Mouse (Mus musculus) small intestine, adult 2 months (tissue): ENCODE data around the gene Wfdc12.
"Not testable (repeated sequence)": the region's sequence is repeated elsewhere in the genome, so short reads cannot be mapped to it uniquely, and the experiment has no call there.

Source experiments
- CTCF ChIP-seq: fragments of 200-500 bp; IDR thresholded peaks from 2 replicates; pipeline ENCODE4 v1.5.1; 2012; ENCODE audit warnings: low read depth, mild to moderate bottlenecking, control low read depth, inconsistent platforms, low read length, moderate library complexity, mixed read lengths; ENCODE audit not compliant: insufficient replicate concordance, insufficient read length; ENCODE audit errors: extremely low read depth
- POLR2A ChIP-seq: fragments of 200-500 bp; IDR thresholded peaks from 2 replicates; pipeline ENCODE4 v1.6.1; 2012; ENCODE audit warnings: low read depth, mild to moderate bottlenecking, control low read depth, inconsistent platforms, low read length, moderate library complexity

DNA sequence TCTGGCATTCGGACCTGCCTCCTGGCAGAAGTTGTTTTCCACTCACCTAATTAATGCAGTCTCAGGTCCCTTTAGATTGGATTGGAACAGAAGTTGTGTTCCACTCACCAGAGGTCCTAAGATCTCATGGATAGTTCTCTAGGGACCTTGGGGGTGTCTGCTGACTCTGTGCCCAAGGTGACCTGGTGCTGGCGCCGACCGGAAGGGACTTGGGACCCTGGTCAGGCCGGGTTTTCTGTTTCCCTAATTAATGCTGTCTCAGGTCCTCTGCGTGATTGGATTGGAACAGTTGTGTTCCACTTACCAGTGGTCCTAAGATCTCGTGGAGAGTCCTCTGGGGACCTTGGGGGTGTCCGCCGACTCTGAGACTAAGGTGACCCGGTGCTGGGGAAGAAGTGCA, 15.6 kb upstream of the Wfdc12 start:
- TF ChIP-seq POLR2A, CTCF: not testable (repeated sequence)
